Mouse (Mus musculus): ENCODE results near the gene Scgb1b15.
"Not testable (repeated sequence)": the region's sequence is repeated elsewhere in the genome, so short reads cannot be mapped to it uniquely, and the experiment has no call there.

Scgb1b15 gene

DNA sequence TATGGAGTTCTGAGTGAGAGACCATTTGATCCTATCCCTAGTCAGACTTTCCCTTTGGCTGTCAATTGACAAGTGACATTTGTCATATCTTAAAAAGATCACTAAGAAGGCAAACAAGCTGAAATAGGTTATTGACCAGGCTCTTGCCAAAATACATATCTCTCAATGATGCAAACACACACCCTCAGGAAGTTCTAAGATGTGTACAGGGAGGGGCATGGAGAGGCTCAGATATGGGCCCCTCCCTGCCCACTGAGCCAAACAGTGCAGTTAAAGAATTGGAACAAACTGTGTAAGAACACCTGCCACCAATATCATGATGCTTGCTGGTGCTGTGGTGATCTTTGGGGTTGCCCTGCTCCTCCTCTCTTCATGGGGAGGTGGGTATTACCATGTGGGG lies at the start of gene Scgb1b15:
Gene Scgb1b15, plus strand, starts transcription at position 301 of the 400 bp plus-strand sequence.
- DNase-seq (ENCODE audit: low spot score) = not testable (repeated sequence)

DNA sequence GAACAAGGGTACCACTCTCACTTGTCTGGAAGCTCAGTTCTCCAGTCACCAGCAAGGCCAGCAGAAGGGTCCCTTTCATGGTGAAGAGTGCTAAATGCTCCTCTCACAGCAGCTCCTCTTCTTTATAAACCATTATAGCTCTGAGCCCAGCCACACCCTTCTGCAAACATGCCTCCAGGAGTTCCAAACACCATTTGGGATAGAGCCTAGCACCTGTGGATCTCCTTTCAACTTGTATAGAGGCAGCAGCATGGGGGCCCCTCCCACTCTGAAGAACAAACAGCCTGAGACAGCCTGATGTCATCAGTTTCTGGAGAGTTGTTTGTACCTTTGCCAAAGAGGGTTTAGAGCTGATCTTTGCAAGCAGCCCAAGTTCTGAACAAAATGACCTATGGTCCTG lies 6.8 kb upstream of the Scgb1b15 start, which contains the start of gene Scgb2b15:
Gene Scgb2b15, minus strand, starts transcription at position 101 of the 400 bp plus-strand sequence.
- not testable (repeated sequence) for DNase-seq (ENCODE audit: low spot score)

Data from lung, postnatal 25 days (tissue).